Mouse (Mus musculus) midbrain, embryonic 12.5 days (tissue): ENCODE data around the gene 4931409K22Rik. TPM values are rescaled to one million over a fixed set of nuclear protein-coding genes. Genes with fewer than 3 reads are reported as not detected.
A peak's percentile ranks its signal among the peaks of the same experiment; 100 is the strongest.

Experiments
- ATAC-seq: fragments of 200-750 bp; cut with Nextera tagmentation; 2 replicates; pipeline ENCODE4 v1.8.0; 2017; ENCODE audit warnings: low read depth, moderate TSS enrichment, moderate library complexity; ENCODE audit not compliant: low FRiP score
- H3K27ac ChIP-seq: fragments of 300-500 bp; sonication (generic); replicated peaks from 2 replicates; pipeline ENCODE4 v1.5.1; 2016; ENCODE audit warnings: mild to moderate bottlenecking
- H3K27me3 ChIP-seq: fragments of 300-500 bp; sonication (generic); 2 replicates; pipeline ENCODE4 v1.6.1; 2016; ENCODE audit warnings: mild to moderate bottlenecking
- H3K36me3 ChIP-seq: fragments of 300-500 bp; sonication (generic); 2 replicates; pipeline ENCODE4 v1.6.1; 2016
- H3K4me1 ChIP-seq: fragments of 300-500 bp; sonication (generic); 2 replicates; pipeline ENCODE4 v1.6.1; 2016
- H3K4me2 ChIP-seq: fragments of 300-500 bp; sonication (generic); replicated peaks from 2 replicates; pipeline ENCODE4 v1.6.1; 2016; ENCODE audit warnings: mild to moderate bottlenecking, moderate library complexity
- H3K4me3 ChIP-seq: fragments of 300-500 bp; sonication (generic); 2 replicates; pipeline ENCODE4 v1.5.1; 2016; ENCODE audit warnings: mild to moderate bottlenecking
- H3K9ac ChIP-seq: fragments of 300-500 bp; sonication (generic); replicated peaks from 2 replicates; pipeline ENCODE4 v1.6.1; 2016; ENCODE audit warnings: mild to moderate bottlenecking, moderate library complexity
- H3K9me3 ChIP-seq: fragments of 300-500 bp; sonication (generic); 2 replicates; pipeline ENCODE4 v1.6.1; 2016; ENCODE audit warnings: mild to moderate bottlenecking
- WGBS: fragments of 180-500 bp; shearing (Covaris S2); methylation state at CpG from one replicate; pipeline ENCODE4 v1.1.7; 2016; 5-methylcytosine and 5-hydroxymethylcytosine counted together
- polyA plus RNA-seq: library from polyadenylated mRNA; unstranded; fragments of >200 nt; fragmentation: Nextera tagmentation; extraction: Ambion mirVana; gene quantifications from 2 replicates; pipeline ENCODE4 v1.2.1, GENCODE M21; 2016

The 4931409K22Rik gene
- polyA plus RNA-seq, 1 experiment from 2014 or later: 0.06 TPM

DNA sequence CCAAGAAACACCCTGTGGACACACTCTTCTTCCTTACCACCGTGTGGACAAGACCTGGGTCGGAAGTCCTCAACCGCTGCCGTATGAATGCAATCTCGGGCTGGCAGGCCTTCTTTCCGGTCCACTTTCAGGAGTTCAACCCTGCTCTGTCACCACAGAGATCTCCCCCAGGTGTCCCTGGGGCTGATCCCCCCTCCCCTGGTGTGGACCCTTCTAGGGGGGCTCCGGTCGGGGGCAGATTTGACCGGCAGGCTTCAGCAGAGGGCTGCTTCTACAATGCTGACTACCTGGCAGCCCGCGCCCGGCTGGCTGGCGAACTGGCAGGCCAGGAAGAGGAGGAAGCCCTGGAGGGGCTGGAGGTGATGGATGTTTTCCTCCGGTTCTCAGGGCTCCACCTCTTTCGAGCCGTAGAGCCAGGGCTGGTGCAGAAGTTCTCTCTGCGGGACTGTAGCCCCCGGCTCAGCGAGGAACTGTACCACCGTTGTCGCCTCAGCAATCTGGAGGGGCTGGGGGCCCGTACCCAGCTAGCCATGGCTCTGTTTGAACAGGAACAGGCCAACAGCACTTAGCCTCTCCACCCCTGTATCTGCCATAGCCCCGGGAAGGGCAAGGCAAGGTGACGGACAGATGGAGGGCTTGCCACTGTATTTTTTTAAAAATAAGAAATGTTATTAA is 35.3 kb upstream of the 4931409K22Rik start:
- Histone ChIP-seq H3K4me3 (no peak overlapping the region), H3K36me3 (peaks cover 75% of the 10 kb centered on the region), H3K4me1 (peaks cover 60% of the 10 kb centered on the region), H3K27ac (no peak overlapping the region), H3K9me3 (no peaks in the 10 kb centered on the region), H3K9ac (no peak overlapping the region), H3K4me2 (no peak overlapping the region), H3K27me3 (peaks cover 22% of the 10 kb centered on the region)
- WGBS: 61% methylated on average over 24 of the region's 24 CpGs
- ATAC-seq: no peak

DNA sequence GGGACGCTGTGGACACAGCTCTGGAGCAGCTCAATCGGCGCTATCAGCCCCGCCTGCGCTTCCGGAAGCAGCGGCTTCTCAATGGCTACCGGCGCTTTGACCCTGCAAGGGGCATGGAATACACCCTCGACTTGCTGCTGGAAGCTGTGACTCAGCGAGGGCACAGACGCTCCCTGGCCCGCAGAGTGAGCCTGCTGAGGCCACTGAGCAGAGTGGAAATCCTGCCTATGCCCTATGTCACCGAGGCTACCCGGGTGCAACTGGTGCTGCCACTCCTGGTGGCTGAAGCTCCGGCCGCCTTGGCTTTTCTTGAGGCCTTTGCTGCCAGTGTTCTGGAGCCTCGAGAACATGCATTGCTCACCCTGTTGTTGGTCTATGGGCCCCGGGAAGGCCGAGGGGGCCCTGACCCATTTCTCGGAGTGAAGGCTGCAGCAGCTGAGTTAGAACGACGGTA is 34.7 kb upstream of the 4931409K22Rik start:
- Histone ChIP-seq H3K4me1 (peaks cover 55% of the 10 kb centered on the region), H3K9ac (no peak overlapping the region; the same call in 1 of the 2 replicates), H3K9me3 (no peaks in the 10 kb centered on the region), H3K27me3 (peaks cover 22% of the 10 kb centered on the region), H3K27ac (peak overlapping the region; percentile 30; the same call in 1 of the 2 replicates), H3K36me3 (peaks cover 75% of the 10 kb centered on the region), H3K4me3 (no peak overlapping the region), H3K4me2 (no peak overlapping the region; the same call in 1 of the 2 replicates)
- 30% methylated on average over 23 of the region's 23 CpGs for WGBS
- no peak for ATAC-seq

DNA sequence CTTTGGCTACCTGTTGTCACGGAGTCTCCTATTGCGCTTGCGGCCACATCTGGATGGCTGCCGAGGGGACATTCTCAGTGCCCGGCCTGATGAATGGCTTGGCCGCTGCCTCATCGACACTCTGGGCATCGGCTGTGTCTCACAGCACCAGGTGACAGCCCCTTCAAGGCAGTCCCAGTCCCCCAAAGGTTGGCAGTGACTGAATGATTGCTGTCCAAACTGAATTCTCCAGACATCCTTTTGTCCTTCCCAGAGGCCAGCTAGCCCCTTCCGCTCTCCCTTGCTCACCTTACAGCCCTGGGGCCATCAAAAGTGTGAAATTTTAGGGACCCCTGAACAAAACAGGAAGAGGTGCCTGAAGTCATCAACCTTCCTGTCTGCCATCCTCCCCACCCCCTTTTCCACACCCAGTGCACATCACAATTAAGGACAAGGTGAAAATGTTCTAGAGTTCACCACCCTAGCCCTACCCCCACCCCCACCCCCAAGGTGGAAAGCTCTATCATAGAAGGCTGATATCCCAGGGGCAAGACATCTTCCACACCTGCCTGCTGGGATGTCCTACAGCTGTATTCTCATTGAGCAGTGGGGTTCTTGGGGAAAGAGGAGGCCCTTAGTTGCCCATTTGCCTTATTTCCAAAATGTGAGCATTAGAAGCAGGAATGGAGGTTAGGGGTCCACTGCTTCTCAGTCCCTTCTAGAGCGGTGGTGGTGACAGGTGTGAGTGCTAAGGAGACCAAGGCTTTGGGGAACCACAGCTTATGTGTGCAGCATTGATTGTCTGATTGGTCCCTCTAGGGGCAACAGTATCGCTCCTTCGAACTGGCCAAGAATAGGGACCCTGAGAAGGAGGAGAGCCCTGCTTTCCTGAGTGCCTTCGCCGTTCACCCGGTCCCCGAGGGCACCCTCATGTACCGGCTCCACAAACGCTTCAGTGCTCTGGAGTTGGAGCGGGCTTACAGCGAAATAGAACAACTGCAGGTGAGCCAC is 33.2 kb upstream of the 4931409K22Rik start:
- H3K36me3 ChIP-seq: peaks cover 65% of the 10 kb centered on the region
- 92% methylated on average over 20 of the region's 20 CpGs for WGBS

GRCm38 (mm10) chr5:24587200-24587577 is 30.6 kb upstream of the 4931409K22Rik start:
- Histone ChIP-seq H3K9ac (peak overlapping the region; percentile 89), H3K36me3 (peaks cover 40% of the 10 kb centered on the region), H3K4me3 (peak overlapping the region; percentile 89), H3K27ac (peak overlapping the region; percentile 75), H3K9me3 (no peaks in the 10 kb centered on the region), H3K27me3 (peaks cover 13% of the 10 kb centered on the region), H3K4me2 (peak overlapping the region; percentile 97), H3K4me1 (peaks cover 41% of the 10 kb centered on the region)
- no peak for ATAC-seq
- 32% methylated on average over 4 of the region's 4 CpGs for WGBS

More for the DNA sequence above, 33.2 kb upstream of the 4931409K22Rik start:
- no peak overlapping the region for H3K4me2 ChIP-seq
- no peak overlapping the region for H3K9ac ChIP-seq
- H3K27me3 ChIP-seq: peaks cover 22% of the 10 kb centered on the region
- no peak overlapping the region for H3K27ac ChIP-seq
- H3K4me3 ChIP-seq: no peak overlapping the region
- H3K4me1 ChIP-seq: peaks cover 45% of the 10 kb centered on the region
- ATAC-seq: no peak
- H3K9me3 ChIP-seq: no peaks in the 10 kb centered on the region

DNA sequence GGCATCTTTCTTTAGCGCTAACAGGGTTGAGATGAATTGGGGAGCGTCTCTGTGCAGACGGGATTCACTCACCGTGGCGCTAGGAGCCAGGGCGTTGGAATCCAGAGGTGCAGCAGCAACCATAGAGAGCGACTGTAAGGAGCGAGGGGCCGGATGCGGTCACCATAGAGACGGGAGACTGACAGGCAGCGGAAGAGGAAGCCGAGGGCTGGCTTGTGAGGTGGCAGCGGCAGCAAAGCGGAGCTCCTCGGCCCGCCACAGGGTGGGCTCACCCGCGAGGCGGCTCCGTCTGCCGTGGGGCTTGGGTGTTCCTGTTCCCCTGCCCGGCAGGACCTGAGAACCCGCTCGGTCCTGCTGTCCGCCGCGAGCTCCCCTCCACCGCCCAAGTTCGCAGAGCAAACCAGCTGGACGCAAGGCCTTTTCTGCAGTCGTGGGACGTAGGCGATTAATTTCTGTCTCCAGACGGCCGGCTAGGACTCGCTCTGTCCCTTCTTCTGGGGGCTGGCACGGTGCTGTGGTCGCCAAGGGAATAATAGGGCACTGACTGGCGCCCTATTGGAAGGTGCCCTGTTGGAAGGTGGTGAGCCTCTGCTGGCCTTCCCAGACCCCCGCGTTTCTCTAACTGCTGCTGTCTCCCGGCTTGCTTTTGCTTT is 30.1 kb upstream of the 4931409K22Rik start, which contains the start of gene Chpf2:
Gene Chpf2, plus strand, starts transcription at position 195 of the 653 bp plus-strand sequence.
- H3K9ac ChIP-seq: peak within 1 kb of the TSS; percentile 89
- H3K9me3 ChIP-seq: no peaks in the 10 kb centered on the region
- WGBS: under 1% methylated on average over 43 of the region's 43 CpGs
- peaks cover 8% of the 10 kb centered on the region for H3K27me3 ChIP-seq
- peak; percentile 94 for ATAC-seq
- H3K36me3 ChIP-seq: peaks cover 35% of the 10 kb centered on the region
- H3K4me2 ChIP-seq: peak within 1 kb of the TSS; percentile 97
- peak within 1 kb of the TSS; percentile 89 for H3K4me3 ChIP-seq
- H3K4me1 ChIP-seq: peaks cover 36% of the 10 kb centered on the region
- H3K27ac ChIP-seq: peak within 1 kb of the TSS; percentile 75

DNA sequence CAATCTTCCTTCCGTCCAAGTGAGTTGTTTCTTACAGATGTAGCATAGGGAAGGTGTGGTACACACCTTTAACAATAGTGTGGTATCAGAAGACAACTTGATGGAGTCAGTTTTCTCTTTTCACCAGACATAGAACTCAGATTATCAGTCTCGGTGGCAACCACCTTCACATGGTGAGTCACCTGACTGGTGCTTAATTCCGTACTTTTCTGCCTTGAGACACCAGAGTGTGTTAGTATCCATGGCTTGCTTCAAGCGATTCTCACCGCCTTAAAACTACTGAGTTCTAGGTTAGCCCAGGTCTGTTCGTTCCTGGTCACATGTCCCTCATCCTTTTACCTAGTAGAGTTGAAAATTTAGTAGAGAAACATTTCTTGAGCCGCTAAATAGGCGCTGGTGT is 29.5 kb upstream of the 4931409K22Rik start:
- peaks cover 29% of the 10 kb centered on the region for H3K36me3 ChIP-seq
- H3K9me3 ChIP-seq: no peaks in the 10 kb centered on the region
- peak; percentile 16; the same call in 1 of the 2 replicates for ATAC-seq
- 15% methylated on average over 8 of the region's 8 CpGs for WGBS
- H3K27me3 ChIP-seq: peaks cover 4% of the 10 kb centered on the region
- H3K4me3 ChIP-seq: peak overlapping the region; percentile 89
- H3K4me1 ChIP-seq: peaks cover 31% of the 10 kb centered on the region
- peak overlapping the region; percentile 89 for H3K9ac ChIP-seq
- H3K4me2 ChIP-seq: peak overlapping the region; percentile 97
- H3K27ac ChIP-seq: peak overlapping the region; percentile 75; the same call in 1 of the 2 replicates

DNA sequence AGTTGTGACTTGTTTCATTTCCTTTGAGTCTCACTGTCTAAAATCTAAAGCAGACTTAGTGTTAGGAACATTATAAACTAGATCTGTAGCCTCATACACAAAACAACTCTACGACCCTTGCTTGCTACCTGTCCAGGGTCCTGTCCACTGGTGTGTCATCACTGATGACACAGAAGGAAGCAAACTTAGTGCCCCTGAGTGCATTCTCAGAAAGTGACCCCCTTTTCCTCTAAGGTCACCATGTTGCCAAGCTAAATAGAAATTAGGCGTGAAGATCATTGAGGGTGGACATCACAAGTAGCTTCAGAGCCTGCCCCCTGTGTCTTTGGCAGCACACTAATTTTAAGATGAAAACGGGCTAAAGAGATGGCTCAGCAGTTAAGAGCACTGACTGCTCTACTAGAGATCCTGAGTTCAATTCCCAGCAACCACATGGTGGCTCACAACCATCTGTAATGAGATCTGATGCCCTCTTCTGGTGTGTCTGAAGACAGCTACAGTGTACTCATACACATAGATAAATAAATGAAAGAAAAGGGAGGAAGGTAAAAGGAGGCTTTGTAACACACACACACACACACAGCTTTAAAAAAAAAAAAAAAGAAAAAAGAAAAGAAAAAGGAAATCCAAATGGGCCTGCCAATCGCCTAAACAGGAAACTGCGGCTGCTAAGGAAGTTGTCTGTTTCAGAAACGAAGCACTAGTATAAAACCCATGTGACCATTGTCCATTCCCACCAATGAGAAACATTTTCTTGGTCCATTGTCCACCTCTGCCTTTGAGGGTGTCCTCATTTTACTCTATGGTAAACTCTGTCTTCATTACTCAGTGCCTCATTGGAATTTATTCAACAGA is 21.7 kb upstream of the 4931409K22Rik start:
- Histone ChIP-seq H3K9ac (peak overlapping the region; percentile 46; the same call in 1 of the 2 replicates), H3K27me3 (no peaks in the 10 kb centered on the region), H3K4me2 (peak overlapping the region; percentile 57), H3K9me3 (no peaks in the 10 kb centered on the region), H3K4me1 (peaks cover 14% of the 10 kb centered on the region), H3K27ac (peak overlapping the region; percentile 77), H3K36me3 (peaks cover 20% of the 10 kb centered on the region), H3K4me3 (peak overlapping the region; percentile 80)
- WGBS: 70% methylated on average over 6 of the region's 6 CpGs
- ATAC-seq: no peak

- under 1% methylated on average over 48 of the region's 48 CpGs for whole genome bisulfite sequencing
- peak within 1 kb of the TSS; percentile 77 for H3K27ac ChIP-seq
These were observed 20.7 kb upstream of the 4931409K22Rik start, which contains the start of gene Abcf2 for GRCm38 (mm10) chr5:24577183-24577929. Abcf2 (minus strand) TSS chr5:24577467.

GRCm38 (mm10) chr5:24576801-24577182 is 20.2 kb upstream of the 4931409K22Rik start:
- peak; percentile 39 for ATAC-seq
- peak overlapping the region; percentile 80 for H3K4me3 ChIP-seq
- peak overlapping the region; percentile 86 for H3K4me2 ChIP-seq
- no peaks in the 10 kb centered on the region for H3K27me3 ChIP-seq
- peak overlapping the region; percentile 83 for H3K9ac ChIP-seq
- H3K9me3 ChIP-seq: no peaks in the 10 kb centered on the region
- H3K4me1 ChIP-seq: peaks cover 14% of the 10 kb centered on the region
- H3K27ac ChIP-seq: peak overlapping the region; percentile 77
- under 1% methylated on average over 32 of the region's 32 CpGs for WGBS
- peaks cover 35% of the 10 kb centered on the region for H3K36me3 ChIP-seq

More at GRCm38 (mm10) chr5:24577183-24577929, 20.7 kb upstream of the 4931409K22Rik start, which contains the start of gene Abcf2:
- peaks cover 29% of the 10 kb centered on the region for H3K36me3 ChIP-seq
- no peaks in the 10 kb centered on the region for H3K27me3 ChIP-seq
- H3K9me3 ChIP-seq: no peaks in the 10 kb centered on the region
- peaks cover 14% of the 10 kb centered on the region for H3K4me1 ChIP-seq
- peak within 1 kb of the TSS; percentile 86 for H3K4me2 ChIP-seq
- peak within 1 kb of the TSS; percentile 83 for H3K9ac ChIP-seq
- ATAC-seq: peak; percentile 97
- H3K4me3 ChIP-seq: peak within 1 kb of the TSS; percentile 80

DNA sequence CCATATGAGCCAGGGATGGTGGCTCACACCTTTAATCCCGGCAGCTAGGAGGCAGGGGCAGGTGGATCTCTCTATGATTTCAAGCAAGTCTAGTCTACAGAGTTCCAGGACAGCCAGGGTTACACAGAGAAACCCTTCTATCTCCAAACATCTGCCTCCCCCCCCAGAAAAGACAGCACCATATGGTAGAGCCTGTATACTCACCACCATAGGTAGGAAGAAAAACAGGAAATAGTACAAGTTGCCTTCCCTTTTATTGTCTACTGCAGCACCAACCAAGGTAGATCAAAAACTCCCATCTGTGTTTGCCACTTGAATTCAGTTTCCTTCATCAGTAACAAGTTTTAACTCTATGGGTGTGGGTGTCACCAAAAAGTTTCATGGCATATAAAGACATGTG is 19.3 kb upstream of the 4931409K22Rik start:
- no peak for ATAC-seq
- Histone ChIP-seq H3K4me2 (peak overlapping the region; percentile 86), H3K4me3 (peak overlapping the region; percentile 80; the same call in 1 of the 2 replicates), H3K4me1 (peaks cover 14% of the 10 kb centered on the region), H3K27ac (no peak overlapping the region), H3K9ac (peak overlapping the region; percentile 83; the same call in 1 of the 2 replicates), H3K27me3 (no peaks in the 10 kb centered on the region), H3K9me3 (no peaks in the 10 kb centered on the region), H3K36me3 (peaks cover 44% of the 10 kb centered on the region)
- WGBS: 93% methylated on average over 1 of the region's 1 CpGs
